Mouse (Mus musculus) neural tube, embryonic 11.5 days (tissue): ENCODE measurements around the gene Chst11. TPM values are rescaled to one million over a fixed set of nuclear protein-coding genes. Genes with fewer than 3 reads are reported as not detected.

Source experiments
- ATAC-seq: fragments of 200-750 bp; cut with Nextera tagmentation; 2 replicates; pipeline ENCODE4 v1.8.0; 2017; ENCODE audit warnings: moderate number of reproducible peaks, mild to moderate bottlenecking, moderate TSS enrichment, moderate library complexity; ENCODE audit not compliant: insufficient read depth, low FRiP score, low TSS enrichment
- DNase-seq: peaks from one replicate; pipeline ENCODE4 v3.0.0-alpha.2; 2015; ENCODE audit warnings: low spot score
- H3K27ac ChIP-seq: fragments of 300-500 bp; sonication (generic); 2 replicates; pipeline ENCODE4 v1.5.1; 2014; ENCODE audit warnings: low read depth, mild to moderate bottlenecking, low read length
- H3K27me3 ChIP-seq: fragments of 300-500 bp; sonication (generic); 2 replicates; pipeline ENCODE4 v1.6.1; 2014; ENCODE audit warnings: mild to moderate bottlenecking, low read length, mixed read lengths; ENCODE audit not compliant: control insufficient read depth, insufficient read depth
- H3K36me3 ChIP-seq: fragments of 300-500 bp; sonication (generic); 2 replicates; pipeline ENCODE4 v1.6.1; 2014; ENCODE audit warnings: mild to moderate bottlenecking, low read length, moderate library complexity, mixed read lengths; ENCODE audit not compliant: control insufficient read depth, insufficient read depth
- H3K4me1 ChIP-seq: fragments of 300-500 bp; sonication (generic); 2 replicates; pipeline ENCODE4 v1.6.1; 2014; ENCODE audit warnings: low read length, mixed read lengths; ENCODE audit not compliant: control insufficient read depth, insufficient read depth
- H3K4me2 ChIP-seq: fragments of 300-500 bp; sonication (generic); 2 replicates; pipeline ENCODE4 v1.6.1; 2014; ENCODE audit warnings: low read depth, mild to moderate bottlenecking, moderate library complexity
- H3K4me3 ChIP-seq: fragments of 300-500 bp; sonication (generic); 2 replicates; pipeline ENCODE4 v1.5.1; 2014; ENCODE audit warnings: low read depth, low read length
- H3K9ac ChIP-seq: fragments of 300-500 bp; sonication (generic); 2 replicates; pipeline ENCODE4 v1.6.1; 2014; ENCODE audit warnings: mild to moderate bottlenecking, low read length
- H3K9me3 ChIP-seq: fragments of 300-500 bp; sonication (generic); 2 replicates; pipeline ENCODE4 v1.6.1; 2016; ENCODE audit warnings: low read length; ENCODE audit not compliant: control insufficient read depth
- WGBS: fragments of 180-500 bp; shearing (Covaris S2); extraction: QIAGEN DNeasy Blood & Tissue Kit; methylation state at CpG from one replicate; pipeline ENCODE4 v1.1.7; 2014; 5-methylcytosine and 5-hydroxymethylcytosine counted together
- polyA plus RNA-seq: library from polyadenylated mRNA; unstranded; fragments of >200 nt; fragmentation: Nextera tagmentation; extraction: Ambion mirVana; gene quantifications from 2 replicates; pipeline ENCODE4 v1.2.1, GENCODE M21; 2014

Chst11 gene
- polyA plus RNA-seq, 1 experiment from 2014 or later, result 2.5 TPM

- no peaks in the 10 kb centered on the region for H3K27me3 ChIP-seq
- H3K36me3 ChIP-seq, result no peaks in the 10 kb centered on the region
- no peak overlapping the region for H3K4me3 ChIP-seq
- H3K9me3 ChIP-seq, result no peaks in the 10 kb centered on the region
- no peak overlapping the region for H3K4me2 ChIP-seq
- no peak overlapping the region for H3K9ac ChIP-seq
- ATAC-seq, result no peak
- no peak for DNase-seq
- WGBS, result 76% methylated on average over 12 of the region's 12 CpGs
- peaks cover 24% of the 10 kb centered on the region for H3K4me1 ChIP-seq
- no peak overlapping the region for H3K27ac ChIP-seq
Observed at GRCm38 (mm10) chr10:83149342-83150178, 164.3 kb downstream of the Chst11 start.

GRCm38 (mm10) chr10:83150587-83150986, 165.3 kb downstream of the Chst11 start:
- ATAC-seq (no peak), DNase-seq (no peak)
- H3K9ac ChIP-seq, result no peak overlapping the region
- H3K27me3 ChIP-seq, result no peaks in the 10 kb centered on the region
- no peaks in the 10 kb centered on the region for H3K9me3 ChIP-seq
- H3K4me1 ChIP-seq, result peaks cover 21% of the 10 kb centered on the region
- H3K36me3 ChIP-seq, result no peaks in the 10 kb centered on the region
- 94% methylated on average over 7 of the region's 7 CpGs for WGBS
- no peak overlapping the region for H3K27ac ChIP-seq
- H3K4me2 ChIP-seq, result no peak overlapping the region
- H3K4me3 ChIP-seq, result no peak overlapping the region

DNA sequence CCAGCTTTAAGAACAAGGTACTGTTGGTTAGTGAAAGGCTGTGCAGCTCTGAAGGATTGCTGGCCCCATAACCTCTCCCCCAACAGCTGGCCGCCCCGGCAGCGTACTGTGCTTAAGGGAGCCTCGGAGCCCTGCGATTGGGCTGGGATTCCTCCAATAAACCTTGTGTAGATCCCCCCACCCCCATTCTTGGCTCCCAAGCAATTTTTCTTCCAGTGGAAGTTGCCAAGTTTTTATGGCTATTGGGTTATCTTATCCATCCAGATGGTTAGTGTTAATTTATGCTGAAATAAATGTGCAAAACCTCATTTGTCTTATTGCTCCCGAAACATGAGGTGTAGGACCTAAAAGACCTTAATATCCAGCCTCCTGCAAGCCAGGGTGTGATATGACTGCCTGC, 166.1 kb downstream of the Chst11 start:
- H3K4me1 ChIP-seq, result peaks cover 13% of the 10 kb centered on the region
- no peak for ATAC-seq
- no peaks in the 10 kb centered on the region for H3K9me3 ChIP-seq
- no peak overlapping the region for H3K4me3 ChIP-seq
- H3K4me2 ChIP-seq, result no peak overlapping the region
- no peak for DNase-seq
- H3K27me3 ChIP-seq, result no peaks in the 10 kb centered on the region
- no peak overlapping the region for H3K27ac ChIP-seq
- WGBS, result 73% methylated on average over 6 of the region's 6 CpGs
- no peaks in the 10 kb centered on the region for H3K36me3 ChIP-seq
- H3K9ac ChIP-seq, result no peak overlapping the region

- Histone ChIP-seq H3K9me3 (no peaks in the 10 kb centered on the region), H3K9ac (no peak overlapping the region), H3K27ac (no peak overlapping the region), H3K27me3 (no peaks in the 10 kb centered on the region), H3K36me3 (no peaks in the 10 kb centered on the region), H3K4me1 (peaks cover 10% of the 10 kb centered on the region), H3K4me3 (no peak overlapping the region), H3K4me2 (no peak overlapping the region)
- WGBS, result 60% methylated on average over 16 of the region's 16 CpGs
- DNase-seq (no peak), ATAC-seq (no peak)
Observed at GRCm38 (mm10) chr10:83151896-83152685, 166.8 kb downstream of the Chst11 start.

DNA sequence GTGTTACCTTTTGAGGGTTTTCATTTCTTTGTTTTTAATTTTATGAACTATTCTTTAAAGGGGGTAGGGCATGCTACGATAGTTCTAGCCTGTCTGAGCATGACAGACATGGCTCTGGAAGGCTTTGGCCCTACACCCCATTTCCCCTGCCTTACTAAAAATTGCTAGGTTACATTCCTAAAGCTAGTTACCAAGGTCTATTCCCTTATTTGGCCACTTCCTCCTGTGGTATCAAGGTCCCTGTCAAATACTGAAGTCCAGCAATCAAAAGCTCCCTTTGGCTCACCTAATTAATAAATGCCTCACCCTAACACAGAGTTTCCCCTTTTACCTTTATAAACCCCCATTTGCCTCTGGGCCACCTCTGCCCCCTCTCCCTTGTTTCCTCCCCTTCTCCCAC, 167.4 kb downstream of the Chst11 start:
- Histone ChIP-seq H3K4me2 (no peak overlapping the region), H3K36me3 (no peaks in the 10 kb centered on the region), H3K9me3 (no peaks in the 10 kb centered on the region), H3K27ac (no peak overlapping the region), H3K4me3 (no peak overlapping the region), H3K4me1 (peaks cover 10% of the 10 kb centered on the region), H3K27me3 (no peaks in the 10 kb centered on the region), H3K9ac (no peak overlapping the region)
- no peak for DNase-seq
- no peak for ATAC-seq
- WGBS, result 96% methylated on average over 1 of the region's 1 CpGs

- DNase-seq, result no peak
- peaks cover 10% of the 10 kb centered on the region for H3K4me1 ChIP-seq
- WGBS, result 91% methylated on average over 5 of the region's 5 CpGs
- H3K9me3 ChIP-seq, result no peaks in the 10 kb centered on the region
- H3K9ac ChIP-seq, result no peak overlapping the region
- H3K27ac ChIP-seq, result no peak overlapping the region
- H3K4me2 ChIP-seq, result no peak overlapping the region
- no peaks in the 10 kb centered on the region for H3K36me3 ChIP-seq
- H3K27me3 ChIP-seq, result no peaks in the 10 kb centered on the region
- ATAC-seq, result no peak
- H3K4me3 ChIP-seq, result no peak overlapping the region
Observed at GRCm38 (mm10) chr10:83153374-83153773, 168.1 kb downstream of the Chst11 start.

- WGBS, result 93% methylated on average over 9 of the region's 9 CpGs
- Histone ChIP-seq H3K27ac (no peak overlapping the region), H3K9me3 (no peaks in the 10 kb centered on the region), H3K36me3 (no peaks in the 10 kb centered on the region), H3K4me3 (no peak overlapping the region), H3K27me3 (no peaks in the 10 kb centered on the region), H3K4me2 (no peak overlapping the region), H3K4me1 (peaks cover 10% of the 10 kb centered on the region), H3K9ac (no peak overlapping the region)
- no peak for DNase-seq
- ATAC-seq, result no peak
Observed at GRCm38 (mm10) chr10:83153887-83154286, 168.6 kb downstream of the Chst11 start.

GRCm38 (mm10) chr10:83157289-83157688, 172.0 kb downstream of the Chst11 start:
- Histone ChIP-seq H3K27me3 (no peaks in the 10 kb centered on the region), H3K4me1 (peaks cover 3% of the 10 kb centered on the region; the same call in 1 of the 2 replicates), H3K4me3 (no peak overlapping the region), H3K36me3 (no peaks in the 10 kb centered on the region), H3K4me2 (no peak overlapping the region), H3K9me3 (no peaks in the 10 kb centered on the region), H3K9ac (no peak overlapping the region), H3K27ac (no peak overlapping the region)
- no peak for DNase-seq
- WGBS, result 85% methylated on average over 5 of the region's 5 CpGs
- no peak for ATAC-seq
